Mouse (Mus musculus): ENCODE measurements at regions not wholly inside any gene's neighbourhood (a gene's known extent, or its start where the extent isn't known, plus 50 kb on each side); places are given as distances from the start of the nearest gene placed in this dataset.

GRCm38 (mm10) chr9:100340796-100341195 lies 145.8 kb downstream of the Il20rb start:
- H3K9me3 ChIP-seq (ENCODE audit: control insufficient read depth, low read length): no peaks in the 10 kb centered on the region
- WGBS: 83% methylated on average over 8 of the region's 8 CpGs
- no peaks in the 10 kb centered on the region for H3K36me3 ChIP-seq (ENCODE audit: control insufficient read depth, insufficient read depth, low read length)
- no peaks in the 10 kb centered on the region for H3K4me1 ChIP-seq (ENCODE audit: control insufficient read depth, insufficient read depth, low read length)
- no peak for ATAC-seq (ENCODE audit: low FRiP score, low read depth)
- H3K9ac ChIP-seq (ENCODE audit: low read depth, low read length, severe bottlenecking): no peak overlapping the region
- no peak overlapping the region for H3K4me2 ChIP-seq (replicated peaks; ENCODE audit: low read depth, low read length, severe bottlenecking)
- no peak overlapping the region for H3K27ac ChIP-seq (replicated peaks; ENCODE audit: low read depth, low read length)
- no peak overlapping the region for H3K4me3 ChIP-seq (replicated peaks; ENCODE audit: low read length)
- no peak for DNase-seq (ENCODE audit: low spot score)
- H3K27me3 ChIP-seq (ENCODE audit: control insufficient read depth, insufficient read depth, low read length): no peaks in the 10 kb centered on the region
- no peak for TF ChIP-seq POLR2A (IDR thresholded peaks at IDR 0.05; ENCODE audit: borderline replicate concordance, extremely low read depth, insufficient read depth, insufficient read length)

DNA sequence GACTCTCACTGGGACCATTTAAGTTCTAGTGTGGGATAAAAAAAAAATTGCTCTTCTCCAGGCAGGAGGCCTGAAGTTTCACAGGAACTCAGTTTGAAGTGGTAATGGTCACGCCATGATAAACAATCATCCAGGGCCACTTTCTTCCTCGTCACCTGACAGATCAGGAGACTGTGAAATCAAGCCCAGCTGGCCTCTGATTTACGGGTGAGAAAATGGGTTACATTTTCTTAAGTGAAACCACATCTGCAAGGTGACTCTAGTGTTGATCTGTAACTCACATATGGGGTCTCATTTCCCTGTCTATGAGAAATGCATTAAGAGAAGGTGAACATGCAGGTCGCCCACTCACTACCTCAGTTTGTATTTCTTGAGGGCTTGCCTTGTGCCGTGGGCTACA lies 178.8 kb downstream of the Il20rb start:
- H3K4me2 ChIP-seq (replicated peaks; ENCODE audit: low read depth, low read length, severe bottlenecking): no peak overlapping the region
- no peaks in the 10 kb centered on the region for H3K4me1 ChIP-seq (ENCODE audit: control insufficient read depth, insufficient read depth, low read length)
- DNase-seq (ENCODE audit: low spot score) (no peak), ATAC-seq (ENCODE audit: low FRiP score, low read depth) (no peak)
- no peak overlapping the region for H3K4me3 ChIP-seq (replicated peaks; ENCODE audit: low read length)
- H3K27ac ChIP-seq (replicated peaks; ENCODE audit: low read depth, low read length): no peak overlapping the region
- no peaks in the 10 kb centered on the region for H3K36me3 ChIP-seq (ENCODE audit: control insufficient read depth, insufficient read depth, low read length)
- TF ChIP-seq POLR2A (IDR thresholded peaks at IDR 0.05; ENCODE audit: borderline replicate concordance, extremely low read depth, insufficient read depth, insufficient read length): no peak
- no peaks in the 10 kb centered on the region for H3K27me3 ChIP-seq (ENCODE audit: control insufficient read depth, insufficient read depth, low read length)
- no peak overlapping the region for H3K9ac ChIP-seq (ENCODE audit: low read depth, low read length, severe bottlenecking)
- no peaks in the 10 kb centered on the region for H3K9me3 ChIP-seq (ENCODE audit: control insufficient read depth, low read length)
- WGBS: 32% methylated on average over 5 of the region's 5 CpGs

DNA sequence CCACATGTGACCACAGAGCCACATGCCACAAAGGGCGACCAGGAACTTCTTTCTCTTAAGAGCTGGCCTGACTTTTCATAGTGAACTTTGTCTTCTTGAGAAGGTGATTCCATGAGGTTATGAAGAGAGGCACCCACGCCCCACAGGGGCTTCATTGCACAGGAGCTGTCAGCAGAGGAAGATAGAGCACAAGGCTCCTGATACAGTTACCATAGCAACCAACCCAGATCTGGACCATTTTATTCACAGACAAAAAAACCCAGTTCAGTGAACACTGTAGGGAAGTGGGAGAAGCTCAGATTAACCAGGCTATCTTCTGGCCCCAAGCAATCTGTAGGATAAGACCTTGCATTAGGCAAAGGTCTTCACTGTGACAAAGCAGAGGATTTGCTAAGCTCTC lies 179.2 kb downstream of the Il20rb start:
- Histone ChIP-seq H3K27me3 (ENCODE audit: control insufficient read depth, insufficient read depth, low read length) (no peaks in the 10 kb centered on the region), H3K4me3 (replicated peaks; ENCODE audit: low read length) (no peak overlapping the region), H3K4me1 (ENCODE audit: control insufficient read depth, insufficient read depth, low read length) (no peaks in the 10 kb centered on the region), H3K9me3 (ENCODE audit: control insufficient read depth, low read length) (no peaks in the 10 kb centered on the region), H3K4me2 (replicated peaks; ENCODE audit: low read depth, low read length, severe bottlenecking) (no peak overlapping the region), H3K36me3 (ENCODE audit: control insufficient read depth, insufficient read depth, low read length) (no peaks in the 10 kb centered on the region), H3K9ac (ENCODE audit: low read depth, low read length, severe bottlenecking) (no peak overlapping the region), H3K27ac (replicated peaks; ENCODE audit: low read depth, low read length) (no peak overlapping the region)
- WGBS: 74% methylated on average over 2 of the region's 2 CpGs
- ATAC-seq (ENCODE audit: low FRiP score, low read depth) (no peak), DNase-seq (ENCODE audit: low spot score) (no peak)
- no peak for TF ChIP-seq POLR2A (IDR thresholded peaks at IDR 0.05; ENCODE audit: borderline replicate concordance, extremely low read depth, insufficient read depth, insufficient read length)

DNA sequence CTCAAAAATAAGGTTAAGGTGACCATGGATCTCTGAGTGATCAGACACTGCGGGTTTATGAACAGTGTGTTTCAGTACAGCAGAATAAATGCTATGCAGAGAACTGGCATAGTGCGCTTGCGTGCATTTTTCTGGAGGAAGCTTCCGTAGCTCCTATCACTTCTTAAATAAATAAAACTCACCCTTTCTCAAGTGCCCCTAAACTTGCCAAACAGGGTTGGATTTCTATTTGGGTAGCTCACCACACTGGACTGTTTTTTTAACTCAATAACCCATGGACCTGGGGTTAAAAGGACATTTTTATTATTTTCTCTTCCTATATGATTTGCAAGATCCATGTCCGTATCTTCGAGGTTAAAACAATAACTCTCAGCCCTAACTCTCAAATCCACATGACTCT lies 182.8 kb downstream of the Il20rb start:
- H3K9ac ChIP-seq (ENCODE audit: low read depth, low read length, severe bottlenecking): no peak overlapping the region
- no peak overlapping the region for H3K27ac ChIP-seq (replicated peaks; ENCODE audit: low read depth, low read length)
- no peak overlapping the region for H3K4me2 ChIP-seq (replicated peaks; ENCODE audit: low read depth, low read length, severe bottlenecking)
- no peak for TF ChIP-seq POLR2A (IDR thresholded peaks at IDR 0.05; ENCODE audit: borderline replicate concordance, extremely low read depth, insufficient read depth, insufficient read length)
- H3K4me1 ChIP-seq (ENCODE audit: control insufficient read depth, insufficient read depth, low read length): no peaks in the 10 kb centered on the region
- ATAC-seq (ENCODE audit: low FRiP score, low read depth) (no peak), DNase-seq (ENCODE audit: low spot score) (no peak)
- no peaks in the 10 kb centered on the region for H3K27me3 ChIP-seq (ENCODE audit: control insufficient read depth, insufficient read depth, low read length)
- H3K36me3 ChIP-seq (ENCODE audit: control insufficient read depth, insufficient read depth, low read length): no peaks in the 10 kb centered on the region
- H3K9me3 ChIP-seq (ENCODE audit: control insufficient read depth, low read length): no peaks in the 10 kb centered on the region
- WGBS: 87% methylated on average over 6 of the region's 6 CpGs
- H3K4me3 ChIP-seq (replicated peaks; ENCODE audit: low read length): no peak overlapping the region

- H3K27me3 ChIP-seq (ENCODE audit: control insufficient read depth, insufficient read depth, low read length): no peaks in the 10 kb centered on the region
- H3K4me2 ChIP-seq (replicated peaks; ENCODE audit: low read depth, low read length, severe bottlenecking): no peak overlapping the region
- no peak overlapping the region for H3K4me3 ChIP-seq (replicated peaks; ENCODE audit: low read length)
- TF ChIP-seq POLR2A (IDR thresholded peaks at IDR 0.05; ENCODE audit: borderline replicate concordance, extremely low read depth, insufficient read depth, insufficient read length): no peak
- H3K9me3 ChIP-seq (ENCODE audit: control insufficient read depth, low read length): no peaks in the 10 kb centered on the region
- H3K36me3 ChIP-seq (ENCODE audit: control insufficient read depth, insufficient read depth, low read length): no peaks in the 10 kb centered on the region
- no peak overlapping the region for H3K9ac ChIP-seq (ENCODE audit: low read depth, low read length, severe bottlenecking)
- 60% methylated on average over 12 of the region's 12 CpGs for WGBS
- H3K4me1 ChIP-seq (ENCODE audit: control insufficient read depth, insufficient read depth, low read length): no peaks in the 10 kb centered on the region
- H3K27ac ChIP-seq (replicated peaks; ENCODE audit: low read depth, low read length): no peak overlapping the region
- no peak for ATAC-seq (ENCODE audit: low FRiP score, low read depth)
- DNase-seq (ENCODE audit: low spot score): peak; percentile 5
Measured at GRCm38 (mm10) chr9:100301613-100302012, 185.0 kb downstream of the Il20rb start.

DNA sequence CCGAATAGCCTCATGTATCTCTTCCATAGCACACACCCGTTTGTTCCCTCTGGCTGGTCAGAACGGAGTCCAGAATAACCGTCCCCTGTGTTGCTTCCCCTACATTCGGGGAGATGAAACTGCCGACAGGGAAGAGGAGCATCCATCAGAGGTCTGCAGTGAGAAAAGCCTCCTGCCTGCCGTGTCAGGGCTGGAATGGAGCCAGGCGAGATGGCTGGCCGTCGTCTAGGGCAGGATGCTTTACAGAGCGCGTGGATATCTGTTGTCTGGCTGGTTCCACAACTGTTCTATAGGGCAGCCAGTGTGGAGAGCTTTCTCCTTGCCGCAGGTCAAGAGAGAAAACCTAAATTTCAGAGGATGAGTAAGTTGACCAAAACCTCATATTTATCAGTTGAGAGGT lies 209.2 kb downstream of the Il20rb start:
- DNase-seq (ENCODE audit: low spot score) (no peak), ATAC-seq (ENCODE audit: low FRiP score, low read depth) (no peak)
- 75% methylated on average over 13 of the region's 13 CpGs for WGBS
- peaks cover 7% of the 10 kb centered on the region for H3K4me1 ChIP-seq (ENCODE audit: control insufficient read depth, insufficient read depth, low read length)
- no peak overlapping the region for H3K4me2 ChIP-seq (replicated peaks; ENCODE audit: low read depth, low read length, severe bottlenecking)
- no peaks in the 10 kb centered on the region for H3K36me3 ChIP-seq (ENCODE audit: control insufficient read depth, insufficient read depth, low read length)
- no peaks in the 10 kb centered on the region for H3K27me3 ChIP-seq (ENCODE audit: control insufficient read depth, insufficient read depth, low read length)
- no peak overlapping the region for H3K4me3 ChIP-seq (replicated peaks; ENCODE audit: low read length)
- H3K27ac ChIP-seq (replicated peaks; ENCODE audit: low read depth, low read length): no peak overlapping the region
- no peak for TF ChIP-seq POLR2A (IDR thresholded peaks at IDR 0.05; ENCODE audit: borderline replicate concordance, extremely low read depth, insufficient read depth, insufficient read length)
- no peak overlapping the region for H3K9ac ChIP-seq (ENCODE audit: low read depth, low read length, severe bottlenecking)
- no peaks in the 10 kb centered on the region for H3K9me3 ChIP-seq (ENCODE audit: control insufficient read depth, low read length)

All from limb, embryonic 14.5 days (tissue).